ENCODE assay signal across 8 mouse cellular contexts in the genomic region with DNA sequence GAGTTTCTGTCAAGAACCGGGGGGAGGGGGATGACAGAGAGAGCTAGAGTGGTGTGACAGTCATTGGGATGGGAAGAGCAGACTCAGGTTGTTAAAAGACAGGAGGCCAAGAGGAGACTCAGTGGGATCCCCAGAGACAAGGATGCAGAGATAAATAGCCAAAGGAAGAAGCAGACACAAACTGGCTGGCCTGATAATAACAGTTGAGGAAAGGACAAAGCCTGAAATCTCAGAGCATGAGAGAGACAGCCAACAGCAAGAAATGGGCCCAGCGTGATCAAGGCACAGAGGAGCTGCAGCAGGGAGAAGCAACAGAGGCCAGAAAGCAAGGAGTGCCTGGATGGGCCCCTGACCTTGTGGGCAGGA. TPM values are rescaled to one million over a fixed set of nuclear protein-coding genes. Genes with fewer than 3 reads are reported as not detected.
DNase-seq lines count a peak whose midpoint lies in the region; ATAC-seq lines count a peak whose summit lies in the region.

No protein-coding gene starts in this region.

- peak overlapping the region; percentile 90 for H3K27ac ChIP-seq in kidney, embryonic 15.5 days
- peak overlapping the region; percentile 96 for H3K27ac ChIP-seq in brown adipose tissue, adult 24 weeks (replicated peaks; ENCODE audit: low read depth, low read length)
- H3K27ac ChIP-seq in hindbrain, embryonic 13.5 days: peak overlapping the region; percentile 37
- peak overlapping the region; percentile 27; the same call in 1 of the 2 replicates for H3K27ac ChIP-seq in midbrain, embryonic 15.5 days

- peak overlapping the region; percentile 74 for H3K4me3 ChIP-seq in kidney, embryonic 15.5 days (replicated peaks)
- H3K4me3 ChIP-seq in brown adipose tissue, adult 24 weeks (ENCODE audit: insufficient read depth, low read depth, low read length): peak overlapping the region; percentile 68
- peak overlapping the region; percentile 62 for H3K4me3 ChIP-seq in hindbrain, embryonic 13.5 days
- H3K4me3 ChIP-seq in midbrain, embryonic 15.5 days: peak overlapping the region; percentile 68; the same call in 1 of the 2 replicates

- ATAC-seq in kidney, embryonic 15.5 days (replicated peaks; ENCODE audit: low FRiP score): no peak
- no peak for ATAC-seq in hindbrain, embryonic 13.5 days (ENCODE audit: low FRiP score)
- no peak for ATAC-seq in midbrain, embryonic 15.5 days (replicated peaks)

- no peak for DNase-seq in kidney, adult 18-20 months
- no peak for DNase-seq in right cerebral cortex, postnatal 36 days (ENCODE audit: low spot score in 2 of 2)
- DNase-seq in adrenal gland, postnatal 36 days: no peak
- no peak for DNase-seq in ovary, postnatal 10 days (ENCODE audit: low spot score)

- WGBS in kidney, embryonic 15.5 days: 54% methylated on average over 2 of the region's 2 CpGs
- 66% methylated on average over 2 of the region's 2 CpGs for WGBS in hindbrain, embryonic 13.5 days
- 46% methylated on average over 2 of the region's 2 CpGs for WGBS in midbrain, embryonic 15.5 days

- H3K36me3 ChIP-seq in kidney, embryonic 15.5 days: no peaks in the 10 kb centered on the region
- H3K36me3 ChIP-seq in hindbrain, embryonic 13.5 days: no peaks in the 10 kb centered on the region
- H3K36me3 ChIP-seq in midbrain, embryonic 15.5 days (replicated peaks): no peaks in the 10 kb centered on the region

- H3K4me2 ChIP-seq in kidney, embryonic 15.5 days: peak overlapping the region; percentile 65
- H3K4me2 ChIP-seq in hindbrain, embryonic 13.5 days: peak overlapping the region; percentile 73
- no peak overlapping the region for H3K4me2 ChIP-seq in midbrain, embryonic 15.5 days

- H3K9ac ChIP-seq in kidney, embryonic 15.5 days: peak overlapping the region; percentile 78
- peak overlapping the region; percentile 79 for H3K9ac ChIP-seq in hindbrain, embryonic 13.5 days
- H3K9ac ChIP-seq in midbrain, embryonic 15.5 days: no peak overlapping the region

- H3K4me1 ChIP-seq in kidney, embryonic 15.5 days: peaks cover 46% of the 10 kb centered on the region
- H3K4me1 ChIP-seq in brown adipose tissue, adult 24 weeks (ENCODE audit: control insufficient read depth, insufficient read depth, insufficient read length, low read length): no peaks in the 10 kb centered on the region
- H3K4me1 ChIP-seq in hindbrain, embryonic 13.5 days (replicated peaks): peaks cover 47% of the 10 kb centered on the region
- H3K4me1 ChIP-seq in midbrain, embryonic 15.5 days: peaks cover 35% of the 10 kb centered on the region

- H3K27me3 ChIP-seq in kidney, embryonic 15.5 days: no peaks in the 10 kb centered on the region
- H3K27me3 ChIP-seq in hindbrain, embryonic 13.5 days: no peaks in the 10 kb centered on the region
- no peaks in the 10 kb centered on the region for H3K27me3 ChIP-seq in midbrain, embryonic 15.5 days (replicated peaks)

- H3K9me3 ChIP-seq in kidney, embryonic 15.5 days (replicated peaks): no peaks in the 10 kb centered on the region
- no peaks in the 10 kb centered on the region for H3K9me3 ChIP-seq in hindbrain, embryonic 13.5 days
- H3K9me3 ChIP-seq in midbrain, embryonic 15.5 days: no peaks in the 10 kb centered on the region

RNA-seq across cellular contexts. Expression of a gene that starts 0.5 kb away (rescaled TPM):
- 92.5 and 101 TPM in 2 replicates for polyA plus RNA-seq in kidney, embryonic 15.5 days (2015; fragmentation: Nextera tagmentation; extraction: Ambion mirVana)
- 26.1 and 28.4 TPM in 2 replicates for polyA plus RNA-seq in brown adipose tissue, adult 24 weeks (2012; ENCODE audit: insufficient read depth, insufficient read length, missing spikeins)
- 56.0 and 56.4 TPM in 2 replicates for polyA plus RNA-seq in hindbrain, embryonic 13.5 days (2015; fragmentation: Nextera tagmentation; extraction: Ambion mirVana)
- 69.9 and 70.0 TPM in 2 replicates for polyA plus RNA-seq in midbrain, embryonic 15.5 days (2015; fragmentation: Nextera tagmentation; extraction: Ambion mirVana)
- 10 to 100 TPM; 79.5 to 91.5 TPM for total RNA-seq in adrenal gland, postnatal 36 days (2021)

RNA-seq across cellular contexts. Expression of a gene that starts 5.1 kb away (rescaled TPM):
- 1.8 TPM in 2 replicates for polyA plus RNA-seq in kidney, embryonic 15.5 days (2015; fragmentation: Nextera tagmentation; extraction: Ambion mirVana)
- polyA plus RNA-seq in brown adipose tissue, adult 24 weeks (2012; ENCODE audit: insufficient read depth, insufficient read length, missing spikeins): 0.71 and 0.96 TPM in 2 replicates
- polyA plus RNA-seq in hindbrain, embryonic 13.5 days (2015; fragmentation: Nextera tagmentation; extraction: Ambion mirVana): 0.35 and 0.38 TPM in 2 replicates
- 0.42 and 0.49 TPM in 2 replicates for polyA plus RNA-seq in midbrain, embryonic 15.5 days (2015; fragmentation: Nextera tagmentation; extraction: Ambion mirVana)
- under 1 TPM; 0.20 to 0.26 TPM for total RNA-seq in adrenal gland, postnatal 36 days (2021)

RNA-seq across cellular contexts. Expression of a gene that starts 18.1 kb away (rescaled TPM):
- polyA plus RNA-seq in kidney, embryonic 15.5 days (2015; fragmentation: Nextera tagmentation; extraction: Ambion mirVana): 2,383 and 2,806 TPM in 2 replicates
- 1,002 and 1,046 TPM in 2 replicates for polyA plus RNA-seq in brown adipose tissue, adult 24 weeks (2012; ENCODE audit: insufficient read depth, insufficient read length, missing spikeins)
- polyA plus RNA-seq in hindbrain, embryonic 13.5 days (2015; fragmentation: Nextera tagmentation; extraction: Ambion mirVana): 1,307 and 1,338 TPM in 2 replicates
- 1,081 and 1,108 TPM in 2 replicates for polyA plus RNA-seq in midbrain, embryonic 15.5 days (2015; fragmentation: Nextera tagmentation; extraction: Ambion mirVana)
- 1,000 to 10,000 TPM in 1 of 2 experiments, 100 to 1,000 TPM in 1; 964 to 1,011 TPM for total RNA-seq in adrenal gland, postnatal 36 days (2021)

RNA-seq across cellular contexts. Expression of a gene that starts 32.4 kb away (rescaled TPM):
- polyA plus RNA-seq in kidney, embryonic 15.5 days (2015; fragmentation: Nextera tagmentation; extraction: Ambion mirVana): not detected in 2 replicates
- not detected in 2 replicates for polyA plus RNA-seq in brown adipose tissue, adult 24 weeks (2012; ENCODE audit: insufficient read depth, insufficient read length, missing spikeins)
- polyA plus RNA-seq in hindbrain, embryonic 13.5 days (2015; fragmentation: Nextera tagmentation; extraction: Ambion mirVana): 0.19 and 0.26 TPM in 2 replicates
- polyA plus RNA-seq in midbrain, embryonic 15.5 days (2015; fragmentation: Nextera tagmentation; extraction: Ambion mirVana): 0.13 and 0.41 TPM in 2 replicates
- not detected for total RNA-seq in adrenal gland, postnatal 36 days (2021)

RNA-seq across cellular contexts. Expression of a gene that starts 32.5 kb away (rescaled TPM):
- not detected in 2 replicates for polyA plus RNA-seq in kidney, embryonic 15.5 days (2015; fragmentation: Nextera tagmentation; extraction: Ambion mirVana)
- not detected in 2 replicates for polyA plus RNA-seq in brown adipose tissue, adult 24 weeks (2012; ENCODE audit: insufficient read depth, insufficient read length, missing spikeins)
- polyA plus RNA-seq in hindbrain, embryonic 13.5 days (2015; fragmentation: Nextera tagmentation; extraction: Ambion mirVana): not detected in 2 replicates
- 0.13 TPM in 1 of 2 replicates, not detected in the other for polyA plus RNA-seq in midbrain, embryonic 15.5 days (2015; fragmentation: Nextera tagmentation; extraction: Ambion mirVana)
- not detected for total RNA-seq in adrenal gland, postnatal 36 days (2021)

Comparison
In these comparisons a context has a peak if more than half of its experiments do, and no peak if none do; other contexts are left out.
1. H3K27ac ChIP-seq: peak in every context shown above with its lines; median percentile 96 in brown adipose tissue, adult 24 weeks; 90 in kidney, embryonic 15.5 days; 37 in hindbrain, embryonic 13.5 days; 27 in midbrain, embryonic 15.5 days.